Mouse (Mus musculus): ENCODE results near the gene Gtsf2. TPM values are rescaled to one million over a fixed set of nuclear protein-coding genes. Genes with fewer than 3 reads are reported as not detected.
"Not testable (repeated sequence)": the region's sequence is repeated elsewhere in the genome, so short reads cannot be mapped to it uniquely, and the experiment has no call there.

The Gtsf2 gene
- total RNA-seq (2021) = not detected
- long read RNA-seq = 0 reads

- no peak for DNase-seq (ENCODE audit: low spot score in 2 of 2)
These were observed at the start of gene Gtsf2 for GRCm38 (mm10) chr15:103448369-103448768. Gene Gtsf2, minus strand, starts transcription at chr15:103448469.

DNA sequence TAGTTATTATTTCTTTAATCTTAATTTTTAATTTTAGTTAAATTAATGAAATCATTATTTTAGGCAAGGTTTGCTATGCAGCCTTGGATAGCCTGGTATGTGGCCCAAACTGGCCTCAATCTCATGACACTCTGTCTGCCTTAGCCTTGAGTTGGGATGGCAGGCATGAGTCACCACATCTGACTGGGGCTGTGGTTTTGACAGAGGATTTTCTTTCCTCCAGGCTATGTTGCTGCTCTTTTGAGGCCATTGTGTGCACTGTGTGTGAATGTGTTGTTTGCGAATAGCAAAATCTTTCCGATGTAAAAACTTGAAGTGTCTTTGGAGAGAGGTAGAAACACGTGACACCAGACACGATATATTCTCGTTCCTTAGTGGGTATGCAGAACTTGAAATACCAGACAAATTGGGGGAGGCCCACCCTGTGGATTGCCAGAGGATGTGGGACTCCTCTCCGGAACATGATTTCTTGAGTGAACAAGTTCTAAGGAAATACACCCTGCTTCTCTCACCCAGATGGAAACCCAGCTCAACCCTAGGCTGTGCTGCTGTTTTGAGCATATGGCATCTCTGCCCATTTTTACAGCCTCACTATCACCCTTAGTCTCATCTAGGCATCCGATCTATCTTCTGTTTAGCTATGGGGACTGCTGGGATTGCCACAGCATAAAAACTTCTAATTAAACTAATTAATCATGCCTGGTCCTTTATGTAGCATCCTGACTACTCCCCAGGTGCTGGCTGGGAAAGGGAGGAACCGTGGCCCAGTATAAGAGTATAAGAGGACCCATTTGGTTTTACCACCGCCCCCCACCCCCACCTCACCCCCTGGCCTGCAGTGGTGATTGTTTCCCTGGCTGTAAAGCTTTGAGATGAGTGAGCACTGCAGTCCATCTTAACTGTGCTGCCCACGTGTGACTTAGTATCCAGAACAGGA is 48.2 kb upstream of the Gtsf2 start:
- no peak for DNase-seq (ENCODE audit: low spot score in 2 of 2)

DNA sequence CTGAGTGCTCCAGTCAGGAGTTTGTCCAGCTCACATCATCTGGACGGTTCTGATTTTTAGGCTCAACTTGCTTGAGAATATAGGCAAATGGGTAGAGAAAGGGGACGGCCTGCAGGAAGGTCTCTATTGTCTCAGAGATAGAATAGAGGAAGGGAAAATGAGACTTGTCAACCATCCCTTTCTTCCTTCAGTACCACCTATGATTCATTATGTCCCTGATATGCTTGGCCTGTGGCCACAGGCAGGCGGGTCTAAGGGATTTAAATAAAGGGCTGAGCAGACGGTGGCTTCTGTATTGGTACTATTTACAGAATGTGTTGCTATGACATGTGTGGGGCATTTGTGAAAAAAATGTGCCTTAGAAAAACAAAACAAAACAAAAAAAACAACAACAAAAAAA is 40.1 kb upstream of the Gtsf2 start:
- peak in 1 of 2 experiments; percentile 31 for DNase-seq (ENCODE audit: low spot score in 2 of 2)

DNA sequence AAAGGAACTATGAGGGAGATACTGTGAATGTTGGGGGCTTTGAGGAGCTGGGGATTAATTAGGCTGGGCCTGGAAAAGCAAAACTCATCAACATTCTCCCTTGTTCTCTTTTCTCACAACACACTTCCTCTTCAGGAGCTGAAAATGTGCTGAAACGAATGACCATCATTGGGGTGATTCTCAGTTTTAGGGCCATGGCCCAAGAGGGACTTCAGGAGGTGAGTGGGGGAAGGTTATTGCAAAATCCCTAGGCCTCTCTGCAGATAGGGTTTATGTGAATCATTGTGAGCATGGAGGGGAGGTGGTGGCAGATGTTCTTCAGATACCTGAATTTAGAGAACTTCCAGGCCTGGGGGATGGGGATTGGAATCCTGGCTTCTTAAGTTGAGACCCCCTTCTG is 38.4 kb upstream of the Gtsf2 start:
- no peak for DNase-seq (ENCODE audit: low spot score in 2 of 2)

DNA sequence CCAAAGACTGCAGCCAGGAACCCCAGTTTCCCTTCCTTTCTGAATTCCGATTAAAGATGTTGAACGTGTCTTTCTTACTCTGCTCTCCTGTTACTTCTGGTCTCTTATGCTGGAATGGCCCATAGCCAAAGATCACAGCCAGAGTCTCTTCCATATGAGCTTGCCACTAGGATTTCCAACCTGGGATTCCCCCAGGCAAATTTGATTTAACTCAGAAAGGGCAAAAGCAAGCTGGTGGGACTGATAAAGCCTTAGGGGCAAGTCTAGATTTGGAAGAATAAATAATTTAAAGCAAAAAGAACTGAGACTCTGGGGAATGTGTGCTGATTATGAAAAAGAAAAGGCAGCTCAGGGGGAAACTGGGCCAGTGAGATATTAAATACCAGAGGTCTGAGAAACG is 36.8 kb upstream of the Gtsf2 start:
- DNase-seq (ENCODE audit: low spot score in 2 of 2) = no peak

GRCm38 (mm10) chr15:103484490-103484889 is 36.2 kb upstream of the Gtsf2 start:
- DNase-seq (ENCODE audit: low spot score in 2 of 2) = no peak

- DNase-seq (ENCODE audit: low spot score in 2 of 2) = peak in 1 of 2 experiments; percentile 64
These were observed 34.2 kb upstream of the Gtsf2 start for GRCm38 (mm10) chr15:103482488-103482887.

GRCm38 (mm10) chr15:103480129-103480528 is 31.9 kb upstream of the Gtsf2 start:
- no peak for DNase-seq (ENCODE audit: low spot score in 2 of 2)

GRCm38 (mm10) chr15:103479080-103479606 is 30.9 kb upstream of the Gtsf2 start:
- DNase-seq (ENCODE audit: low spot score in 2 of 2) = no peak

DNA sequence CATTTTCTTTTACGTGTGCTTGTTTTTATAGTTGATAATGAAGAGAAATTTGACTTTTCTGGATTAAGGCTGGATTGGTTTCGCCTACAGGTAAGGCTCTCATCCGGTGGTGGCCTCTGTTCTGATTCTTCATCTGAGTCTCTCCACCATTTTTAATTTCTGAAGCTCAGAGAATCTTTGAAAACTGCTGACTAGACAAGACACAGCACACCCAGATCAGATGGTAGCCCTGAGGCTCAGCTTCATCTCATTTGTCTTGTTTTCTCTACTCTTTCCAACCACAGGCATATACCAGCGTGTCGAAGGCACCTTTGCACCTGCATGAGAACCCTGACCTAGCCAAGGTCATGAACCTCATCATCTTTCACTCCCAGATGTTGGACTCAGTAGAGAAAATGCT is 25.5 kb upstream of the Gtsf2 start:
- DNase-seq (ENCODE audit: low spot score in 2 of 2) = no peak

- DNase-seq (ENCODE audit: low spot score in 2 of 2) = peak in 1 of 2 experiments; percentile 17
These were observed 24.9 kb upstream of the Gtsf2 start for GRCm38 (mm10) chr15:103473182-103473581.

- DNase-seq (ENCODE audit: low spot score in 2 of 2) = no peak
These were observed 24.0 kb upstream of the Gtsf2 start for GRCm38 (mm10) chr15:103472265-103472664.

DNA sequence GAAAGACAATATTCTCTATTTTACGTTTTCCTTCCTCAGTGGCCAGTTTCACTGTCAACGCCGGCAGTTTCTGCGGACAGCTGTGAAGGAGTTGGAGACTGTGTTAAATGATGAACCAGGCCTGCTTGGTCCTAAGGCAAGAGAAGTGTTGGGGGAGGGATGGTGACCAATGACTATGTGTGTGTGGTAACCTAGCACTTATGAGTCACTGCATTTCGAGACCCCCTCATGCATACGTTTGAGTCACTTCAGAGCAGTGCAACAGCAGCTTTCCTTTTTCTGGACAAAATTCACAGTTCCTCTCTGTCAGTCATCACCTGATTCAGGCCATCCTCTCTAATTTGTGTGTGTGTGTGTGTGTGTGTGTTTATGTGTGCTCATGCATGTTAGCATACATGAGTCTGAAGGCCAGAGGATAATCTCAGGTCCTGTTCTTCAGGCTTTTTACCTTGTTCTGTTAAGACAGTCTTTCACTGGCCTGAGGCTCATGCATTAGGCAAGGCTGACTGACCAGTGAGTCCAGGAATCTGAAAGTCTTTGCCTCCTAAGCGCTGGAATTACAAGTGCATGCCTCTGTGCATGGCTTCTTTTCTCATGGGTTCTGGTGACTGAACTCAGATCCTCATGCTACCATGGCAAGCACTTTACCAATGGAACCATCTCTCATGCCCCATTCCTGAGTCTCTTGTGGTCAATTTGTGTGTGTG is 23.4 kb upstream of the Gtsf2 start:
- no peak for DNase-seq (ENCODE audit: low spot score in 2 of 2)

DNA sequence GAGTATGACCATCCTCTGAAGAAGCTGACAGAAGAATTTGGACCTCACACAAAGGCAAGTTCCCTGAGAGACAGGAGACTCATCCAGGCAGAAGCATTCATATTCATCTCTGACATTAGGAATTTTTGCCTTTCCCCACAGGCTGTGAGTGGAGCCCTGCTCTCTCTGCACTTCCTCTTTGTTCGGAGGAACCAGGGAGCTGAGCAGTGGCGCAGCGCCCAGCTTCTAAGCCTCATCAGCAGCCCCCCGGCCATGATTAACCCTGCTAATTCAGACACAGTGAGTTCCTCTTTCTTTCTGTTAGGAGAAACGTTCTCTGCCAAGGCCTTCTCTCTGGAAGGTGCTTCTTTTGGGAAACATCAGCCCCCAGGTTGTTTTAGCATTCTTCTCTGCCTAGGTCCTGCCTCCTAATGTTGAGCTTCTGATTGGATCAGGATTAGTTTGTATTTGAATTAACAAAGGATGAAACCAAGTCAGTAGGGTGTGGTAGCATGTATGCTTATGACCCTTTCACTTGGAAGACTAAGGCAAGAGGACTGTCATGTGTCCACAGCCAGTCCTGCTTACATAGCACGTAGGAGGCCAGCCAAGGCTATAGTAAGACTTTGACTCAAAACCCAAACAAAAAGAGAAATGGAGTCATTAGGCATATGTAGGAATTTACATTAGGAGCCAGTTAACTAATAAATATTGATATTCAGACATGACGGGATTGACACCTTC is 14.4 kb upstream of the Gtsf2 start:
- no peak for DNase-seq (ENCODE audit: low spot score in 2 of 2)

- DNase-seq (ENCODE audit: low spot score in 2 of 2) = no peak
These were observed 6.2 kb upstream of the Gtsf2 start for GRCm38 (mm10) chr15:103454449-103454848.

DNA sequence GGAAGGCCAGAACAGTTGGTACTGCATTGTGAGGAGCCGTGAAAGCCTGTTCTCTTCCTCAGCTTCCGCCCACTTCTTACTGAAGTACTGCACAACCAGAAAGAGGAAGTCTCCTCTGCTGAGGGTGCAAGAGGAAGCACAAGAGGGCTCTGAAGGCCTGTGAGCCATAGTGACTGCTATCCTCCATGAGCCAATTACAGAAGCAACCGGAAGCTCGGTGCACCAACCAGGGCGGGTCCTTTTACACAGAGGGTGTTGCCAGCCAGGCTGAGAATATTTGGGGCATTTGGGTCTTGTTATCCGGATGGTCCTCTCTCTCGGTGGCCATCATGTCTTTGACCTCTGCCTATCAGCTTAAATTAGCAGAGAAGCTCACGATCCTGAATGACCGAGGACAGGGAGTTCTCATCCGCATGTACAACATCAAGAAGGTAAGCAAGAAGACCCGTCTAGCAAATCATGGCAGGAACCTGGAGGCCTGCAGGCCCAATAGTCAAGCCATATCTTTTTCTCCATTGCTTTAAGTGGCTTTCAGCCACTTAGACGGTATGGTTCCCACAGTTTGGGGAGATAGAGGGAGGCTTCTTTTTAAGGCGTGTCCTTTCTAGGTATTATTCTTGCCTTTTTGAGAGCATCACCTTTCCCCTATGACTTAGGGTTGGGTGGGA is 5.4 kb upstream of the Gtsf2 start, which contains the start of gene Nckap1l:
TSS of gene Nckap1l (plus strand) at position 244 of the 668 bp plus-strand sequence.
- peak; percentile 1 to 21 for DNase-seq (ENCODE audit: low spot score in 2 of 2)

DNA sequence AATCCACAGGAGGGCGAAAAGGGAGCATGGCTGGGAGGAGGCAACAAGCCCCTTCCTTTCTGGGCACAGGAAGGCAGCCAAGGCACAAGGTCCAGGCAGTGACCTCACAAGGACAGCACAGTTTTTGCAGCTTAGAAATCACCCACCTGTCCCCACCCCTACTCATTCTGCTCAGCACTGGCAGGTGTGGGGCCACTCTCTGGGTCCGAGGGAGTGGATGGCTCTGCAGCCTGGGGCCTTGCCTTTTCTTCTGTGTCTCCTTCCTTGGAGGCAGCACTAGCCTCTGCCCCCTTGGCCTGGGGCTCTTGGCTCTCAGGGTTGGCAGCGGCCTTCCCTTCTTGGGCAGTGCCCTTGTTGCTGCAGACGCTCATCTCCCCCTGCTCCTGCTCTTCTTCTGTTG is 2.3 kb downstream of the Gtsf2 start:
- DNase-seq (ENCODE audit: low spot score in 2 of 2) = not testable (repeated sequence)

- no peak for DNase-seq (ENCODE audit: low spot score in 2 of 2)
These were observed 18.0 kb downstream of the Gtsf2 start, which contains the start of gene Gtsf1 for GRCm38 (mm10) chr15:103430241-103430640. Gene Gtsf1, minus strand, starts transcription at chr15:103430470.

- DNase-seq (ENCODE audit: low spot score in 2 of 2) = no peak
These were observed 21.3 kb downstream of the Gtsf2 start for GRCm38 (mm10) chr15:103427017-103427416.

- DNase-seq (ENCODE audit: low spot score in 2 of 2) = not testable (repeated sequence)
These were observed 42.7 kb downstream of the Gtsf2 start for GRCm38 (mm10) chr15:103405586-103405985.

GRCm38 (mm10) chr15:103401361-103401760 is 46.9 kb downstream of the Gtsf2 start:
- DNase-seq (ENCODE audit: low spot score in 2 of 2) = no peak
